Mouse (Mus musculus) large intestine, adult 2 months (tissue): ENCODE results near the gene Aqr. TPM values are rescaled to one million over a fixed set of nuclear protein-coding genes. Genes with fewer than 3 reads are reported as not detected.

Experiments
- DNase-seq: peaks from one replicate; pipeline ENCODE4 v3.0.0-alpha.2; 2012; ENCODE audit warnings: low read depth, low spot score
- whole genome bisulfite sequencing: fragments of 180-500 bp; shearing (Covaris S2); methylation state at CpG from one replicate; pipeline ENCODE4 v1.1.7; 2018; 5-methylcytosine and 5-hydroxymethylcytosine counted together
- polyA plus RNA-seq: library from polyadenylated mRNA; depleted of rRNA; stranded (reverse); fragments of >200 nt; gene quantifications from 2 replicates; pipeline ENCODE4 v1.2.3, GENCODE M21; 2012

The Aqr gene
- polyA plus RNA-seq, 1 experiment = 13.0 TPM

DNA sequence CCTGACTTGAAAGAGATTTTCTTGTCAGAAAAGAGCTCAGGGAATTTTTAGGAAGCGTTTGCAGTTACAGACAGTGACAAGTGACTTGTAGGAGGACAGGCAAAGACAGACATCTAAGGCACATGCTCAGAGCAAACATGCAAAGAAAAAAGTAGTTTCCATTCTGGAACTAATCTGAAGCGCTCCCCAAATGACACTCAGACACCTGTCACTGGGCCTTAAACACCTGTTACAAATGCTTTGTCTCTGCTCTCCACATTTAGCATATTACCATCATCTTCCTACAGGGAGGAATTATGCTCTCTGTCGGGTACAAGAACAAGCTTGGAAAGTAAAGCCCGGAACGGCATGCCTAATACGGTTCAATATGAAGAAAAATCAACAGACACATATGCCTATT is 43.0 kb downstream of the Aqr start:
- 94% methylated on average over 6 of the region's 6 CpGs for WGBS
- DNase-seq = no peak

DNA sequence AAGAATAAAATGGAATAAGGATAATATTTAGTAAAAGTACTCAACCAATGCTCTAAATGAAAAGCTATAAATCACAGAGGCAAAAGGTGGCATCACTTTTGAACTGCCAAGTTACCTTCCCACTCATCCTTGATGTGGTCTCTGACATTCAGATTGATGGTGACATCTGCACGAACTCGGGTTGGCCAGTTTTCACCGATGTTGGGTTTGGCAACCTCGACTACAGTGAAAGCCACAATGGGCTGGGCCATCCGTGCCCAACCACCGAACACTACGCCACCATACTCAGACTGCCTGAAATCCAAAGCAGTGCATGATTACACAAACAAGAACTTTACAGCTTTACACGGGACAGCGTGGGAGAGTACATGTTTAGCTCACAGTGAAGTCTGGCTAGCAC is 50.1 kb downstream of the Aqr start:
- no peak for DNase-seq
- 92% methylated on average over 9 of the region's 9 CpGs for WGBS

- 96% methylated on average over 2 of the region's 2 CpGs for WGBS
- DNase-seq = no peak
These were observed 51.0 kb downstream of the Aqr start for GRCm38 (mm10) chr2:114135777-114136176.

DNA sequence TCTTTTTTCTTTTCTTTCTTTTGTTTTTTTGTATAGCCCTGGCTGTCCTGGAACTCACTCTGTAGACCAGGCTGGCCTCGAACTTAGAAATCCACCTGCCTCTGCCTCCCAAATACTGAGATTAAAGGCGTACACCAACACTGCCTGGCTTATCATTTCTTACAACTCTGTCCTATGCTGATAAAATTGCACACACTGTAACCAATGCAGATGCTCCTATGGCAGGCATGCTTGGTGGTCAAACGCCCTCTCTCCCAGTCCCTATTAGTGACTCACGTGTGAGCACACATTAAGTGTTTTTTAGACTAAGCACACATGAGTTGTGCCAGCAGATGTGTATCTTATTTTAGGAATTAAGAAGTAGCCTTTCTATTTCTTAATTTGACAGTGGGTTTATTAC is 53.5 kb downstream of the Aqr start:
- 95% methylated on average over 4 of the region's 4 CpGs for WGBS
- DNase-seq = no peak

GRCm38 (mm10) chr2:114130657-114131056 is 56.2 kb downstream of the Aqr start:
- no peak for DNase-seq
- WGBS = 96% methylated on average over 13 of the region's 13 CpGs

DNA sequence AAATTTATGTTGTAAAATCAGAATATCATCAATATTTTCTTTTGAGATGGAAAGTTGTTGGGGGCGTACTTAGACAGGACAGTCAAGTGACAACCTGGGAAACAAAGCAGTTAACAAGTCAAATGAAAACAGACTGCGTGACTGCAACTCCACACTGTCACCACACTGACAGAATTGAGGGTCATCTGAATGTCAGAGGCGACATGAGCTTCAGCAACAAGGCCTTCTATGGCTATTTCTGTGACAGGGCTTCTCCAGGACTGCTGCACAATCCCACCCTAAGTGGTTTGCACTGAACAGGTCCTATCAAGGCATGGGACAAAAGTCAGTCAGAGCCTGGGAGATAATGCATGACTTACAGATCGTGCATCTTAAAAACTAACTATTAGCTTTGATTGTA is 63.5 kb downstream of the Aqr start:
- 97% methylated on average over 4 of the region's 4 CpGs for WGBS
- DNase-seq = no peak

DNA sequence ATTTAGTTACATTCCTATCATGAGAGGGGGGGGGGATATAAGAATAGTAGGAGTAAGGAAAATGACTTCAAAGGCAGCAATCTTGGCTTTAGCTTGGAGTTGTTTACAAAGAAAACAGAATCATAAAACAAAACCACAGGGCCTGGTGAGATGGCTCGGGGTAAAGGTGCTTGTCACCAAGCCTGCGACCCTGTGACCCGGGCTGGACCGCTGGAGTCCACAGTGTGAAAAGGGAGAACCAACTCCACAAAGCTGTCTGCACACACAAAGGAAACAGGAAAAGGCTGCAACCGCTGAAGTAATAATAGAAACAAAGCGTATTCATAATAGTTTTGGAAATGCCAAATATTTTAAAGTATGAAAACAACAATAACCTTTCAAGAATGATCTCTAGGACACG is 67.4 kb downstream of the Aqr start:
- no peak for DNase-seq
- WGBS = 71% methylated on average over 7 of the region's 7 CpGs

DNA sequence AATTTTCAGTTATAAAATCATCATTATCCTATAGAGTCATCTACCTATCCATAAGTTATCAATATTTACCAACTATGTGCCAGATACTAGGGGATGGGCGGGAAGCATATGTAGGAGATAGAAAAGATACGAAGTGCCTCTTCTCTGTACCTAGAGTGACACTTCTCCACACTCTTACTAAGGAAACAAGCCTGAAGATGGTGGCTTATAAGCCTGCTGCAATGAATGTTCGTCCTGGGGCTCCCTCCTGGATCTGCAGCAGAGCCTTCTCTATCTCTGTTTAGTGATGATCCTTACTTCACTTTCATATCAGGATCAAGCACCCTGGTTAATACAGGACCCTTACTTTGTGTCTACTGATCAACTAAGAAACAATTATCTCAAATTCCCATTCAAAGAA is 69.2 kb downstream of the Aqr start:
- DNase-seq = no peak
- 89% methylated on average over 3 of the region's 3 CpGs for WGBS

GRCm38 (mm10) chr2:114117235-114117634 is 69.6 kb downstream of the Aqr start:
- no peak for DNase-seq
- 95% methylated on average over 3 of the region's 3 CpGs for WGBS

DNA sequence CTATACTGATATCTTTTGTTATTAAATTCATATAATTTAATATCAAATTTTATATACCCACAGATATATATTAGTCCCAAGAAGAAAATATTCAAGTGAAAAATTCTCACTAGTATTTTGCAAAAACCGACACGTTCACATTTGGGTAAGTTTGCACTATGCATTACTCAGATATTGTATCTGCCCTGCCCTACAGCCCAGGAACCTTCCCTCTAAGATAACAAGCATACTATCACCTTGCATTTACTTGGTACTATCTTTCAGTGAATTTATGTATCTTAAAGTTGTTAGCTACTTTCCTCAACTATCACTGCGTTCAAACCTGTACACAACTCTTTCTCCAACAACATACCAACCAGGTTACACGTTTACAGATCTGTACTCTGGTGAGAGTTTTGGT is 71.3 kb downstream of the Aqr start:
- 90% methylated on average over 4 of the region's 4 CpGs for WGBS
- DNase-seq = no peak

DNA sequence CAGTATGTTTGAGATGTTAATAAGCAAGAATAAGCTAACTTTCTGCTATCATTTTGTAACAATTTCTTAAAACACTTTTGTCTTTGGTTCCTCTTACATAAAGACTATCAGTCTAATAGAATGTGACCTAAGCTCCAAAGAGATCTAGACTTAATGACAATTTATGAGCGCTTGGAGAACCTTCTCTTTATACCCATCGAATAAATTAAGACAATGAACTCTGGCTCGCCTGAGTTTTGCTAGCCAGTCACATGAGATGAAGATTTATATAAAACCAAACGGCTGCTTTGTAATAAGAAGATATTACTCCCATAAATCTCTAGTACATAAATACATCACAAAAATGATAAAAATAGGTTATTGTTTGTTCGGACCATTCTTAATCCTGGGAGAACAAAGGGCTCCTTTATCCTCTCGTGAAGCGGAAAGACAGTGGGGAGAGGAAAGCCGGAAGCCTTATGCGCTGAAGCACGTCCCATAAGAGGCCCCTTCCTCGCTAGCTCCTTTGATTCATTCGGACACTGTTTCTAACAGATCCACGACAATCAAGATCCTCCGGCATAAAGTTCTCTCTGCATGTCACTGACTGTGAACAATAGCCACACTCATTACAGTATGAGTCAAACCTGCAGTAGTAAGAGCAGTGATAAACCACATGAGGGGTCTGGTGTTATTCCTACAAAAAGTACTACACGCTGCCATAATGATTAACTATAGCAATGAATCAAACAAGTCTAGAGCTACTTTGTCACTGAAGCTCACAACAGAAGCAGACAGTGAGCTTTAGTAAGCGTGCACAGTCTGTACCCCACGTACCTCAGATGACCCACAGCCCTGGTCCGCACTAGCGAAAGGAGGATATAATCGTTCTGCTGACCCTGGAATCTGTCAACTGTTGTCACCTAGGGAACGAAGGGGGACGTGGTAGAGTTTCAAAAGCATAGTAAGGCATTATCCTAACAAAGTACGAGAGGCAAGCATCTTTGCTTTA is 79.2 kb downstream of the Aqr start:
- 82% methylated on average over 23 of the region's 23 CpGs for WGBS
- no peak for DNase-seq

DNA sequence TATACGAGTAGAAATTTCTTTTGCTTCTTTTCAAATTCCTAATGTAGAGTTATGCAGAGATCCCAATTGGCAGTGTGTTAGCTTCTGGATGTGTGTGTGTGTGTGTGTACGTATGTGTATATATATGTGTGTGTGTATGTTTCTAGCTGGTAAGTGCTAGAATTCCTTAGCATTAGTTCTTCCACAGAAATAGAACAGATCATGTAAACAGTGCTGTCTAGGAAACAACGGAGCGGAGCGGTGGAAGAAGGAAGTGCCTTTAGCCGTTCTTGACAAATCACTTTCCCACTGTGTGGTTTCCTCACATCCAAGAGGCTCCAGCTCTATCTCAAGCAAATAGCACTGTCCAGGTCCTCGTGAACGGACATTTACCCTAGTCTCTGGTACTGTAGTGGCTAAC is 80.4 kb downstream of the Aqr start:
- 75% methylated on average over 8 of the region's 8 CpGs for WGBS
- no peak for DNase-seq

DNA sequence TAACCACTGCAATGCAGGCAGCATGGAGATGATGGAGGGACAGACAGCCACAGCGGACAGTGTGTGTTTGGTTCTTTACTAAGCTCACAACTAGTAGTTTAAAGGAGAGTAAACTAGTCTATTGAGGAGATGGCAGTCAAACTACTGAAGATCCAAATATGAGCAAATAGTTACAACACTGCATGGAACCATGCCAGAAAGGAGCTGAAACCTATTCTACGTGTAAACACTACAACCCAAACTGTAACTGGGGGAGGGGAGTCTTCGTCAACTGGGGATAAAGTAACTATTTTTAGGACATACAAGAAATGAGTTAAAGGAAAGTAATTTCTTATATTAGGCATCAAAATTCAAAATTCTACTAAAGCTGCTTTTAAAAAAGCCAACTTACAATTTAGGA is 84.4 kb downstream of the Aqr start:
- 68% methylated on average over 3 of the region's 3 CpGs for WGBS
- no peak for DNase-seq

DNA sequence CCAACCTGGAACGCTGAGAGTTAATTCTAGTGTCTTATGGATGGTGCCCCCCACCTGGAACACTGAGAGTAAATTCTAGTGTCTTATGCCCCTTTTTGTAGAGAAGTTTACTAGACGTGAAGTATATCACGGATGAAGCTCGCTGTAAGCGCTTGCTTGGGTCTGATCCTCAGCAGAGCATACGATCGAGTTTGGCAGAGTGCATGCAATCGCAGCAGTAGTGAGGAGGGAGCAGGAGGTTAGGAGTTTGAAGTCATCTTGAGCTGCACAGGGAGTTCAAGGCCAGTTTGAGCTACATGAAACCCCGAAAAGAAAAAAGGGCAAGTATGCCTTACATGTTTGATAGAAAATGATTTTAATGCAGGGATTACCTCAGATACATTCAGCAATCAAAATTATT is 86.0 kb downstream of the Aqr start:
- DNase-seq = no peak
- 94% methylated on average over 9 of the region's 9 CpGs for WGBS

GRCm38 (mm10) chr2:114099816-114100215 is 87.0 kb downstream of the Aqr start:
- DNase-seq = no peak
- WGBS = 87% methylated on average over 3 of the region's 3 CpGs

GRCm38 (mm10) chr2:114099109-114099508 is 87.7 kb downstream of the Aqr start:
- DNase-seq = no peak
- WGBS = 93% methylated on average over 5 of the region's 5 CpGs

GRCm38 (mm10) chr2:114097627-114098026 is 89.2 kb downstream of the Aqr start:
- WGBS = 95% methylated on average over 4 of the region's 4 CpGs
- DNase-seq = no peak

DNA sequence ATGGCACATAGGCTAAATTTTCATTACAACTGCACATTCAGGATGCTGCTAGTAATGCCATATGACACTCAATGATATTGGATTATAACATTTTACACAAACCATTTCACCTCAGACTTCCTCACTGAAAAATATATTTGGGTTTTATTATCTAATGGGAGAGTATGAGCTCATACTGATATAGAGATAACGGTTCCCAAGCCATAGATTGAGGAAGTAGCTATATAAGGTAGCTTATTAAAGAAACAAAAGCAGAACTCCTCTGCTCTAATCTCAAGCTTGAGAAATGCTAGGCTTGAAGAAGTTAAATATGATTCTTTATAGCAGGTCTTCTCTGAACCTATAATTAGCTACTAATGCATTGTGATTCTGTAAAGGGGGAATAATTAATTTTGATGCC is 90.3 kb downstream of the Aqr start:
- DNase-seq = no peak
- WGBS = 49% methylated on average over 1 of the region's 1 CpGs

DNA sequence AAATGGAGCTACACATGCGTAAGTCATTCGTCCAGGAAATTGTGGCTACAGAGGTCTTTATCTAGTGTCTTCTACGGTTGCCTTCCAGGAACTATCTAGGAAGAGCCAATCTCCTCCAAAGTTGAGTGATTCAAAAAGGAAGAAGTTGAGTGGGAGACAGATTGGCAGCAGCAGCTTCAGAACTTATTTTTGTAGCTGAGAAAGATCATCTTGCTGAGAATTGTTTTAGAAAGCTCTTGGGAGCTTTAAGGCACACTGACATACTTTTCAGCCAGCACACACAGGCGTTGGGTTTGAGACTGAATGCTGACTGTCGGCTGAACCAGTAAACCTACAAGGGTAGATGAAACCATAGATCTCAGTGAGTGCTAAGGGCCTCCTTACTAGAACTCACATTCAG is 91.5 kb downstream of the Aqr start:
- no peak for DNase-seq
- WGBS = 85% methylated on average over 5 of the region's 5 CpGs

GRCm38 (mm10) chr2:114094696-114095095 is 92.1 kb downstream of the Aqr start:
- WGBS = 96% methylated on average over 1 of the region's 1 CpGs
- DNase-seq = no peak

GRCm38 (mm10) chr2:114093577-114093976 is 93.2 kb downstream of the Aqr start:
- WGBS = 77% methylated on average over 9 of the region's 9 CpGs
- DNase-seq = no peak

DNA sequence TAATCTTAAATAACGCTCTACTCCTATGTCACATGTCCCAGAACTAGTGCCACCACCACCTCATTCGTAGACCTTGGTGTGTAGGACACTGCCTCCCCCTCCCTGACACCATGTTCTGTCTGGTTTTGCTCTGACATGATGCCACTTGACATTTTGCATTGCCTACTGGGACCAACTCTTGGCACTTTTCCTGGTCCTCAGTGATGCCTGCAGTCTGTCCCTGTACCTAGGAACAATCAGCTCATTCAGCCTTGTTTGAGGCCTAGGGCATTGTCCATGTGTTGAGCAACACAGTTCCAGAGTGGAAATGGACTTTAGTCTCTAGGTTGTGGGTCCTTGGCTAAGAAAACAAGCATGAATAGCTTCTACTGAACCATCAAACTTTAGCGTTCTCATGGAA is 97.0 kb downstream of the Aqr start:
- no peak for DNase-seq
- 78% methylated on average over 3 of the region's 3 CpGs for whole genome bisulfite sequencing
